Mouse (Mus musculus) MEL (cell line): ENCODE results near the gene Dcaf4. TPM values are rescaled to one million over a fixed set of nuclear protein-coding genes. Genes with fewer than 3 reads are reported as not detected.

Source experiments
- DNase-seq: peaks from one replicate; pipeline ENCODE4 v3.0.0; 2011; ENCODE audit warnings: low read depth, low spot score
- H3K27ac ChIP-seq: 2 replicates; pipeline ENCODE4 v1.5.1; 2012; ENCODE audit warnings: low read depth, mild to moderate bottlenecking, control low read depth, low read length, moderate library complexity; ENCODE audit not compliant: control insufficient read depth
- H3K27me3 ChIP-seq, 2 experiments: fragments of 150-350 bp in 1 of 2; sonication (generic) in 1 of 2; 2 replicates each; pipeline ENCODE4 v1.6.1; 2012; ENCODE audit warnings: low read length in 2 of 2, mild to moderate bottlenecking in 2 of 2, improper control_type of control experiment in 1 of 2, moderate library complexity in 1 of 2; ENCODE audit not compliant: insufficient read depth in 2 of 2, control insufficient read depth in 1 of 2
- H3K36me3 ChIP-seq, 2 experiments: 2 replicates each; pipeline ENCODE4 v1.6.1; 2012 to 2014; ENCODE audit warnings: low read length in 2 of 2, improper control_type of control experiment in 1 of 2, inconsistent platforms in 1 of 2, mild to moderate bottlenecking in 1 of 2; ENCODE audit not compliant: insufficient read depth in 2 of 2, control insufficient read depth in 1 of 2
- H3K4me1 ChIP-seq, 2 experiments: fragments of 150-350 bp in 1 of 2; sonication (generic) in 1 of 2; 2 replicates each; pipeline ENCODE4 v1.6.1; 2012; ENCODE audit warnings: low read length in 2 of 2, improper control_type of control experiment in 1 of 2, mild to moderate bottlenecking in 1 of 2; ENCODE audit not compliant: insufficient read depth in 2 of 2, control insufficient read depth in 1 of 2
- H3K4me3 ChIP-seq, 2 experiments: fragments of 150-350 bp in 1 of 2; sonication (generic) in 1 of 2; 2 replicates each; pipeline ENCODE4 v1.5.1; 2012; ENCODE audit warnings: low read depth in 2 of 2, low read length in 2 of 2, mild to moderate bottlenecking in 2 of 2, moderate library complexity in 2 of 2, control low read depth in 1 of 2, improper control_type of control experiment in 1 of 2; ENCODE audit not compliant: control insufficient read depth in 1 of 2, insufficient read depth in 1 of 2
- H3K79me2 ChIP-seq: 2 replicates; pipeline ENCODE4 v1.6.1; 2012; ENCODE audit warnings: mild to moderate bottlenecking, low read length, moderate library complexity; ENCODE audit not compliant: control insufficient read depth, poor library complexity, insufficient read depth
- H3K9ac ChIP-seq: 2 replicates; pipeline ENCODE4 v1.6.1; 2012; ENCODE audit warnings: low read depth, mild to moderate bottlenecking, control low read depth, low read length, moderate library complexity; ENCODE audit not compliant: control insufficient read depth, poor library complexity, severe bottlenecking
- H3K9me3 ChIP-seq: fragments of 150-350 bp; sonication (generic); replicated peaks from 2 replicates; pipeline ENCODE4 v1.6.1; 2012; ENCODE audit warnings: mild to moderate bottlenecking, low read length, improper control_type of control experiment, moderate library complexity; ENCODE audit not compliant: insufficient read depth
- BHLHE40 ChIP-seq: IDR thresholded peaks from 2 replicates; pipeline ENCODE4 v1.6.1; 2012; ENCODE audit warnings: low read depth, mild to moderate bottlenecking, inconsistent platforms, low read length, improper control_type of control experiment, borderline replicate concordance
- CTCF ChIP-seq, 3 experiments: IDR thresholded peaks in 2 of 3; conservative IDR thresholded peaks in 1 of 3; 2 replicates each; pipeline ENCODE4 v1.5.1; 2011 to 2012; ENCODE audit warnings: low read length in 3 of 3, low read depth in 2 of 3, mild to moderate bottlenecking in 2 of 3, improper control_type of control experiment in 1 of 3, inconsistent platforms in 1 of 3, mixed read lengths in 1 of 3, moderate library complexity in 1 of 3; ENCODE audit not compliant: control insufficient read depth in 1 of 3, insufficient read depth in 1 of 3, poor library complexity in 1 of 3, severe bottlenecking in 1 of 3
- EP300 ChIP-seq, 2 experiments: IDR thresholded peaks; 2 replicates each; pipeline ENCODE4 v1.6.1; 2011; ENCODE audit warnings: improper control_type of control experiment in 2 of 2, low read length in 2 of 2, low read depth in 1 of 2, mild to moderate bottlenecking in 1 of 2
- GABPA ChIP-seq: IDR thresholded peaks from 2 replicates; pipeline ENCODE4 v1.6.1; 2012; ENCODE audit warnings: low read depth, mild to moderate bottlenecking, inconsistent platforms, low read length, improper control_type of control experiment, moderate library complexity
- GATA1 ChIP-seq: IDR thresholded peaks from 2 replicates; pipeline ENCODE4 v1.6.1; 2011; ENCODE audit warnings: low read depth, low read length, improper control_type of control experiment
- JUND ChIP-seq: IDR thresholded peaks from 2 replicates; pipeline ENCODE4 v1.6.1; 2011; ENCODE audit warnings: low read depth, mild to moderate bottlenecking, improper control_type of control experiment, low read length
- MAX ChIP-seq: IDR thresholded peaks from 2 replicates; pipeline ENCODE4 v1.6.1; 2011; ENCODE audit warnings: low read length, improper control_type of control experiment
- NELFE ChIP-seq: IDR thresholded peaks from 2 replicates; pipeline ENCODE4 v1.6.1; 2011; ENCODE audit warnings: low read depth, low read length, improper control_type of control experiment
- POLR2AphosphoS5 ChIP-seq: IDR thresholded peaks from 2 replicates; pipeline ENCODE4 v1.6.1; 2012; ENCODE audit warnings: low read depth, borderline replicate concordance, mild to moderate bottlenecking, inconsistent platforms, low read length, moderate library complexity, mixed read lengths
- RCOR1 ChIP-seq: IDR thresholded peaks from 2 replicates; pipeline ENCODE4 v1.6.1; 2012; ENCODE audit warnings: low read depth, mild to moderate bottlenecking, inconsistent platforms, low read length, improper control_type of control experiment
- SIN3A ChIP-seq: IDR thresholded peaks from 2 replicates; pipeline ENCODE4 v1.6.1; 2012; ENCODE audit warnings: low read length, improper control_type of control experiment, inconsistent platforms
- SMC3 ChIP-seq: IDR thresholded peaks from 2 replicates; pipeline ENCODE4 v1.6.1; 2011; ENCODE audit warnings: low read depth, low read length, improper control_type of control experiment
- TBP ChIP-seq: IDR thresholded peaks from 2 replicates; pipeline ENCODE4 v1.8.0; 2011; ENCODE audit warnings: low read depth, low read length, improper control_type of control experiment
- USF2 ChIP-seq, 2 experiments: IDR thresholded peaks; 2 replicates each; pipeline ENCODE4 v1.6.1; 2011 to 2012; ENCODE audit warnings: improper control_type of control experiment in 2 of 2, low read length in 2 of 2, borderline replicate concordance in 1 of 2, inconsistent platforms in 1 of 2, low read depth in 1 of 2, mild to moderate bottlenecking in 1 of 2; ENCODE audit not compliant: insufficient read depth in 1 of 2
- polyA plus RNA-seq, 2 experiments: library from polyadenylated mRNA; stranded (reverse) in 1 of 2; unstranded in 1 of 2; fragments of >175 nt in 1 of 2; fragments of >200 nt in 1 of 2; gene quantifications; 2 replicates each; pipeline versions ENCODE4 v1.2.1 to v1.2.4; 2012; ENCODE audit warnings: low replicate concordance in 2 of 2, low read depth in 1 of 2; ENCODE audit not compliant: insufficient read length in 2 of 2, insufficient read depth in 1 of 2, missing spikeins in 1 of 2
- total RNA-seq: library from RNA; depleted of rRNA; stranded (reverse); fragments of 300-350 nt; gene quantifications from 2 replicates; pipeline ENCODE4 v1.2.3, GENCODE M21; 2012; rRNA removed

The Dcaf4 gene
- total and polyA plus RNA-seq, 3 experiments, result 25.7 to 35.9 TPM; not detected in 1

GRCm38 (mm10) chr12:83582106-83582505 is 61.8 kb downstream of the Dcaf4 start:
- Histone ChIP-seq H3K9ac (no peak overlapping the region), H3K9me3 (no peaks in the 10 kb centered on the region), H3K27ac (no peak overlapping the region), H3K27me3 (no peaks in the 10 kb centered on the region), H3K79me2 (no peaks in the 10 kb centered on the region), H3K4me1 (peaks cover 24 to 25% of the 10 kb centered on the region in 2 experiments), H3K4me3 (no peak overlapping the region), H3K36me3 (peaks cover 0 to 32% of the 10 kb centered on the region in 2 experiments; a peak in 2 of 4 replicates)
- no peak for DNase-seq
- TF ChIP-seq TBP (no peak), GABPA (no peak), EP300 (IDR thresholded peaks at IDR 0.05; ENCODE audit: low read depth in 1 of 2, low read length in 2 of 2) (no peak), SIN3A (no peak), CTCF (IDR thresholded peaks at IDR 0.05 in 2 of 3, conservative IDR thresholded peaks at IDR 0.05 in 1 of 3; ENCODE audit: control insufficient read depth in 1 of 3, insufficient read depth in 1 of 3, low read depth in 2 of 3, low read length in 3 of 3, poor library complexity in 1 of 3, severe bottlenecking in 1 of 3) (no peak), POLR2AphosphoS5 (no peak), GATA1 (no peak), USF2 (IDR thresholded peaks at IDR 0.05; ENCODE audit: borderline replicate concordance in 1 of 2, insufficient read depth in 1 of 2, low read depth in 1 of 2, low read length in 2 of 2) (no peak)

- Histone ChIP-seq H3K27me3 (no peaks in the 10 kb centered on the region), H3K9ac (no peak overlapping the region), H3K9me3 (no peaks in the 10 kb centered on the region), H3K27ac (no peak overlapping the region), H3K4me3 (no peak overlapping the region), H3K36me3 (peaks cover 0 to 32% of the 10 kb centered on the region in 2 experiments; a peak in 3 of 4 replicates), H3K4me1 (peaks cover 24 to 25% of the 10 kb centered on the region in 2 experiments), H3K79me2 (no peaks in the 10 kb centered on the region)
- DNase-seq, result no peak
- no peak for TF ChIP-seq NELFE
- no peak for TF ChIP-seq BHLHE40
Observed at GRCm38 (mm10) chr12:83582747-83583146, 62.5 kb downstream of the Dcaf4 start.

- Histone ChIP-seq H3K9ac (no peak overlapping the region), H3K9me3 (no peaks in the 10 kb centered on the region), H3K36me3 (peaks cover 0 to 3% of the 10 kb centered on the region in 2 experiments; a peak in 1 of 4 replicates), H3K27me3 (no peaks in the 10 kb centered on the region), H3K4me3 (no peak overlapping the region), H3K79me2 (no peaks in the 10 kb centered on the region), H3K4me1 (no peaks in the 10 kb centered on the region), H3K27ac (no peak overlapping the region)
- no peak for DNase-seq
- TF ChIP-seq GATA1 (no peak), SMC3 (no peak), RCOR1 (no peak), JUND (no peak), MAX (no peak)
Observed at GRCm38 (mm10) chr12:83586628-83587027, 66.4 kb downstream of the Dcaf4 start.

Other genes with a start within 250 kb of the Dcaf4 start
- 3.2 and 4.2 TPM in 2 replicates for gene Dpf3, start 32.8 kb upstream of the Dcaf4 start, total RNA-seq
- 1 to 10 TPM in 1 of 2 experiments, not detected in 1; 6.8 TPM for gene Dpf3, start 32.8 kb upstream of the Dcaf4 start, polyA plus RNA-seq
- gene Zfyve1, start 76.8 kb downstream of the Dcaf4 start, total RNA-seq, result 8.0 and 10.1 TPM in 2 replicates
- gene Zfyve1, start 76.8 kb downstream of the Dcaf4 start, polyA plus RNA-seq, result 1 to 10 TPM in 1 of 2 experiments, not detected in 1; 8.3 TPM
- gene Rbm25, start 110.8 kb downstream of the Dcaf4 start, total RNA-seq, result 73.9 and 77.3 TPM in 2 replicates
- gene Rbm25, start 110.8 kb downstream of the Dcaf4 start, polyA plus RNA-seq, result 100 to 1,000 TPM; 124 to 375 TPM
- gene Psen1, start 167.7 kb downstream of the Dcaf4 start, total RNA-seq, result 45.4 and 47.5 TPM in 2 replicates
- gene Psen1, start 167.7 kb downstream of the Dcaf4 start, polyA plus RNA-seq, result 10 to 100 TPM in 1 of 2 experiments, not detected in 1; 63.5 TPM
- gene Papln, start 243.2 kb downstream of the Dcaf4 start, total RNA-seq, result 0.04 and 0.07 TPM in 2 replicates
- under 1 TPM in 1 of 2 experiments, not detected in 1; 0.07 TPM for gene Papln, start 243.2 kb downstream of the Dcaf4 start, polyA plus RNA-seq